Mouse (Mus musculus) thymus, adult 2 months (tissue): ENCODE results near the gene Serpina3g.

Experiments used
- CTCF ChIP-seq: fragments of 200-500 bp; IDR thresholded peaks from 2 replicates; pipeline ENCODE4 v1.5.1; 2012; ENCODE audit warnings: mild to moderate bottlenecking, control low read depth, low read length, moderate library complexity, borderline replicate concordance; ENCODE audit not compliant: control insufficient read depth, poor library complexity, insufficient read depth; ENCODE audit errors: extremely low read depth
- POLR2A ChIP-seq: fragments of 200-500 bp; IDR thresholded peaks from 2 replicates; pipeline ENCODE4 v1.6.1; 2012; ENCODE audit warnings: mild to moderate bottlenecking, low read length, control low read depth, moderate library complexity; ENCODE audit not compliant: control insufficient read depth, poor library complexity, insufficient read depth; ENCODE audit errors: extremely low read depth

GRCm38 (mm10) chr12:104221616-104222015 is 14.4 kb upstream of the Serpina3g start:
- TF ChIP-seq CTCF (no peak), POLR2A (no peak)
